Mouse (Mus musculus) T-cell, adult 66 days (primary cell): ENCODE measurements around the gene Zp3r. TPM values are rescaled to one million over a fixed set of nuclear protein-coding genes. Genes with fewer than 3 reads are reported as not detected.

Experiments used
- total RNA-seq, 2 experiments: library from RNA; stranded (reverse); gene quantifications; 3 replicates in 1 of 2; 4 replicates in 1 of 2; pipeline ENCODE4 v1.2.4; 2023

Gene Zp3r
- total RNA-seq: not detected

GRCm38 (mm10) chr1:130629521-130629920 lies at the start of gene Zp3r:
Zp3r (minus strand) TSS chr1:130629621.

GRCm38 (mm10) chr1:130661454-130661853 lies 32.0 kb upstream of the Zp3r start, which contains the start of gene C4bp:
C4bp (minus strand) TSS chr1:130661632.

Other genes starting within 250 kb of the Zp3r start
- 1 to 10 TPM; 1.4 to 3.3 TPM for gene Cd55b, start 206.6 kb downstream of the Zp3r start, total RNA-seq
- gene Cd55, start 166.9 kb downstream of the Zp3r start, total RNA-seq: 100 to 1,000 TPM; 140 to 151 TPM
- gene C4bp, start 32.0 kb upstream of the Zp3r start, total RNA-seq: not detected
- not detected for gene Gm29427, start 86.2 kb upstream of the Zp3r start, total RNA-seq
- 10 to 100 TPM; 14.0 to 14.3 TPM for gene Yod1, start 87.7 kb upstream of the Zp3r start, total RNA-seq
- 10 to 100 TPM; 18.8 to 19.8 TPM for gene Pfkfb2, start 99.6 kb upstream of the Zp3r start, total RNA-seq
- gene AA986860, start 102.4 kb upstream of the Zp3r start, total RNA-seq: 1 to 10 TPM; 1.0 to 1.7 TPM
- gene Fcamr, start 171.3 kb upstream of the Zp3r start, total RNA-seq: not detected
- gene Pigr, start 197.1 kb upstream of the Zp3r start, total RNA-seq: not detected
- 1 to 10 TPM; 1.5 to 3.5 TPM for gene Fcmr, start 236.0 kb upstream of the Zp3r start, total RNA-seq